Mouse (Mus musculus) MEL (cell line): Measurements from ENCODE around the gene Dmp1. TPM values are rescaled to one million over a fixed set of nuclear protein-coding genes. Genes with fewer than 3 reads are reported as not detected.

ENCODE experiments used
- DNase-seq: peaks from one replicate; pipeline ENCODE4 v3.0.0; 2011; ENCODE audit warnings: low read depth, low spot score
- H3K27ac ChIP-seq: 2 replicates; pipeline ENCODE4 v1.5.1; 2012; ENCODE audit warnings: low read depth, mild to moderate bottlenecking, control low read depth, low read length, moderate library complexity; ENCODE audit not compliant: control insufficient read depth
- H3K27me3 ChIP-seq, 2 experiments: fragments of 150-350 bp in 1 of 2; sonication (generic) in 1 of 2; 2 replicates each; pipeline ENCODE4 v1.6.1; 2012; ENCODE audit warnings: low read length in 2 of 2, mild to moderate bottlenecking in 2 of 2, improper control_type of control experiment in 1 of 2, moderate library complexity in 1 of 2; ENCODE audit not compliant: insufficient read depth in 2 of 2, control insufficient read depth in 1 of 2
- H3K36me3 ChIP-seq, 2 experiments: 2 replicates each; pipeline ENCODE4 v1.6.1; 2012 to 2014; ENCODE audit warnings: low read length in 2 of 2, improper control_type of control experiment in 1 of 2, inconsistent platforms in 1 of 2, mild to moderate bottlenecking in 1 of 2; ENCODE audit not compliant: insufficient read depth in 2 of 2, control insufficient read depth in 1 of 2
- H3K4me1 ChIP-seq, 2 experiments: fragments of 150-350 bp in 1 of 2; sonication (generic) in 1 of 2; 2 replicates each; pipeline ENCODE4 v1.6.1; 2012; ENCODE audit warnings: low read length in 2 of 2, improper control_type of control experiment in 1 of 2, mild to moderate bottlenecking in 1 of 2; ENCODE audit not compliant: insufficient read depth in 2 of 2, control insufficient read depth in 1 of 2
- H3K4me3 ChIP-seq, 2 experiments: fragments of 150-350 bp in 1 of 2; sonication (generic) in 1 of 2; 2 replicates each; pipeline ENCODE4 v1.5.1; 2012; ENCODE audit warnings: low read depth in 2 of 2, low read length in 2 of 2, mild to moderate bottlenecking in 2 of 2, moderate library complexity in 2 of 2, control low read depth in 1 of 2, improper control_type of control experiment in 1 of 2; ENCODE audit not compliant: control insufficient read depth in 1 of 2, insufficient read depth in 1 of 2
- H3K79me2 ChIP-seq: 2 replicates; pipeline ENCODE4 v1.6.1; 2012; ENCODE audit warnings: mild to moderate bottlenecking, low read length, moderate library complexity; ENCODE audit not compliant: control insufficient read depth, poor library complexity, insufficient read depth
- H3K9ac ChIP-seq: 2 replicates; pipeline ENCODE4 v1.6.1; 2012; ENCODE audit warnings: low read depth, mild to moderate bottlenecking, control low read depth, low read length, moderate library complexity; ENCODE audit not compliant: control insufficient read depth, poor library complexity, severe bottlenecking
- H3K9me3 ChIP-seq: fragments of 150-350 bp; sonication (generic); replicated peaks from 2 replicates; pipeline ENCODE4 v1.6.1; 2012; ENCODE audit warnings: mild to moderate bottlenecking, low read length, improper control_type of control experiment, moderate library complexity; ENCODE audit not compliant: insufficient read depth
- BHLHE40 ChIP-seq: IDR thresholded peaks from 2 replicates; pipeline ENCODE4 v1.6.1; 2012; ENCODE audit warnings: low read depth, mild to moderate bottlenecking, inconsistent platforms, low read length, improper control_type of control experiment, borderline replicate concordance
- CHD2 ChIP-seq: IDR thresholded peaks from 2 replicates; pipeline ENCODE4 v1.6.1; 2011; ENCODE audit warnings: low read length, improper control_type of control experiment
- CTCF ChIP-seq, 3 experiments: IDR thresholded peaks in 2 of 3; conservative IDR thresholded peaks in 1 of 3; 2 replicates each; pipeline ENCODE4 v1.5.1; 2011 to 2012; ENCODE audit warnings: low read length in 3 of 3, low read depth in 2 of 3, mild to moderate bottlenecking in 2 of 3, improper control_type of control experiment in 1 of 3, inconsistent platforms in 1 of 3, mixed read lengths in 1 of 3, moderate library complexity in 1 of 3; ENCODE audit not compliant: control insufficient read depth in 1 of 3, insufficient read depth in 1 of 3, poor library complexity in 1 of 3, severe bottlenecking in 1 of 3
- ELF1 ChIP-seq: IDR thresholded peaks from 2 replicates; pipeline ENCODE4 v1.6.1; 2014; ENCODE audit warnings: low read depth, mild to moderate bottlenecking, inconsistent platforms, low read length, improper control_type of control experiment, moderate library complexity
- ETS1 ChIP-seq: IDR thresholded peaks from 2 replicates; pipeline ENCODE4 v1.6.1; 2012; ENCODE audit warnings: low read depth, mild to moderate bottlenecking, inconsistent platforms, low read length, improper control_type of control experiment, moderate library complexity
- HCFC1 ChIP-seq: IDR thresholded peaks from 2 replicates; pipeline ENCODE4 v1.6.1; 2012; ENCODE audit warnings: low read depth, mild to moderate bottlenecking, inconsistent platforms, low read length, improper control_type of control experiment, moderate library complexity
- JUND ChIP-seq: IDR thresholded peaks from 2 replicates; pipeline ENCODE4 v1.6.1; 2011; ENCODE audit warnings: low read depth, mild to moderate bottlenecking, improper control_type of control experiment, low read length
- KAT2A ChIP-seq: conservative IDR thresholded peaks from 2 replicates; pipeline ENCODE4 v1.6.1; 2012; ENCODE audit warnings: low read depth, low read length, improper control_type of control experiment, inconsistent platforms
- MEF2A ChIP-seq: IDR thresholded peaks from 2 replicates; pipeline ENCODE4 v1.6.1; 2014; ENCODE audit warnings: low read depth, mild to moderate bottlenecking, inconsistent platforms, low read length, improper control_type of control experiment; ENCODE audit not compliant: poor library complexity, insufficient replicate concordance, severe bottlenecking; ENCODE audit errors: extremely low read depth
- NRF1 ChIP-seq: IDR thresholded peaks from 2 replicates; pipeline ENCODE4 v1.6.1; 2014; ENCODE audit warnings: low read depth, mild to moderate bottlenecking, inconsistent platforms, low read length, improper control_type of control experiment, moderate library complexity; ENCODE audit not compliant: poor library complexity, insufficient read depth, severe bottlenecking
- POLR2A ChIP-seq, 2 experiments: IDR thresholded peaks; 2 replicates each; pipeline ENCODE4 v1.6.1; 2011 to 2012; ENCODE audit warnings: low read length in 2 of 2, mild to moderate bottlenecking in 2 of 2, control low read depth in 1 of 2, improper control_type of control experiment in 1 of 2, low read depth in 1 of 2, moderate library complexity in 1 of 2; ENCODE audit not compliant: control insufficient read depth in 1 of 2, insufficient read depth in 1 of 2, poor library complexity in 1 of 2
- POLR2AphosphoS5 ChIP-seq: IDR thresholded peaks from 2 replicates; pipeline ENCODE4 v1.6.1; 2012; ENCODE audit warnings: low read depth, borderline replicate concordance, mild to moderate bottlenecking, inconsistent platforms, low read length, moderate library complexity, mixed read lengths
- RAD21 ChIP-seq: IDR thresholded peaks from 2 replicates; pipeline ENCODE4 v1.6.1; 2011; ENCODE audit warnings: mild to moderate bottlenecking, low read depth, low read length, improper control_type of control experiment
- SMC3 ChIP-seq: IDR thresholded peaks from 2 replicates; pipeline ENCODE4 v1.6.1; 2011; ENCODE audit warnings: low read depth, low read length, improper control_type of control experiment
- TAL1 ChIP-seq: IDR thresholded peaks from 2 replicates; pipeline ENCODE4 v1.6.1; 2012; ENCODE audit warnings: mild to moderate bottlenecking, inconsistent platforms, low read length, moderate library complexity, mixed read lengths
- ZC3H11A ChIP-seq: IDR thresholded peaks from 2 replicates; pipeline ENCODE4 v1.6.1; 2012; ENCODE audit warnings: low read depth, mild to moderate bottlenecking, inconsistent platforms, low read length, improper control_type of control experiment
- ZKSCAN1 ChIP-seq: IDR thresholded peaks from 2 replicates; pipeline ENCODE4 v1.6.1; 2012; ENCODE audit warnings: low read depth, mild to moderate bottlenecking, inconsistent platforms, low read length, improper control_type of control experiment, moderate library complexity
- polyA plus RNA-seq, 2 experiments: library from polyadenylated mRNA; stranded (reverse) in 1 of 2; unstranded in 1 of 2; fragments of >175 nt in 1 of 2; fragments of >200 nt in 1 of 2; gene quantifications; 2 replicates each; pipeline versions ENCODE4 v1.2.1 to v1.2.4; 2012; ENCODE audit warnings: low replicate concordance in 2 of 2, low read depth in 1 of 2; ENCODE audit not compliant: insufficient read length in 2 of 2, insufficient read depth in 1 of 2, missing spikeins in 1 of 2
- total RNA-seq: library from RNA; depleted of rRNA; stranded (reverse); fragments of 300-350 nt; gene quantifications from 2 replicates; pipeline ENCODE4 v1.2.3, GENCODE M21; 2012

Dmp1 gene
- total and polyA plus RNA-seq, 3 experiments = not detected

GRCm38 (mm10) chr5:104170412-104170811 lies 32.0 kb upstream of the Dmp1 start, which contains the start of gene Dspp:
Dspp (plus strand) TSS chr5:104170712.
- H3K9ac ChIP-seq = no peak within 1 kb of the TSS
- no peaks in the 10 kb centered on the region for H3K9me3 ChIP-seq
- H3K4me3 ChIP-seq = no peak within 1 kb of the TSS
- no peaks in the 10 kb centered on the region; a peak in 1 of 4 replicates for H3K27me3 ChIP-seq
- no peak for DNase-seq
- H3K79me2 ChIP-seq = no peaks in the 10 kb centered on the region
- H3K27ac ChIP-seq = no peak within 1 kb of the TSS
- TF ChIP-seq NRF1 = no peak
- no peak for TF ChIP-seq TAL1
- TF ChIP-seq POLR2A (IDR thresholded peaks at IDR 0.05; ENCODE audit: control insufficient read depth in 1 of 2, insufficient read depth in 1 of 2, low read depth in 1 of 2, low read length in 2 of 2, poor library complexity in 1 of 2) = no peak
- TF ChIP-seq KAT2A = no peak
- no peak for TF ChIP-seq CHD2
- no peak for TF ChIP-seq CTCF (IDR thresholded peaks at IDR 0.05 in 2 of 3, conservative IDR thresholded peaks at IDR 0.05 in 1 of 3; ENCODE audit: control insufficient read depth in 1 of 3, insufficient read depth in 1 of 3, low read depth in 2 of 3, low read length in 3 of 3, poor library complexity in 1 of 3, severe bottlenecking in 1 of 3)
- TF ChIP-seq MEF2A = no peak
- TF ChIP-seq JUND = no peak
- TF ChIP-seq ZC3H11A = no peak
- no peak for TF ChIP-seq POLR2AphosphoS5
- H3K4me1 ChIP-seq = no peaks in the 10 kb centered on the region
- no peaks in the 10 kb centered on the region for H3K36me3 ChIP-seq

- no peak for DNase-seq
- H3K27me3 ChIP-seq = no peaks in the 10 kb centered on the region; a peak in 1 of 4 replicates
- no peak overlapping the region for H3K27ac ChIP-seq
- no peaks in the 10 kb centered on the region for H3K79me2 ChIP-seq
- TF ChIP-seq RAD21 (no peak), ZC3H11A (no peak), BHLHE40 (no peak), HCFC1 (no peak), ZKSCAN1 (no peak), POLR2A (IDR thresholded peaks at IDR 0.05; ENCODE audit: control insufficient read depth in 1 of 2, insufficient read depth in 1 of 2, low read depth in 1 of 2, low read length in 2 of 2, poor library complexity in 1 of 2) (no peak), KAT2A (no peak), ETS1 (no peak), SMC3 (no peak), ELF1 (no peak), CTCF (IDR thresholded peaks at IDR 0.05 in 2 of 3, conservative IDR thresholded peaks at IDR 0.05 in 1 of 3; ENCODE audit: control insufficient read depth in 1 of 3, insufficient read depth in 1 of 3, low read depth in 2 of 3, low read length in 3 of 3, poor library complexity in 1 of 3, severe bottlenecking in 1 of 3) (no peak)
- H3K36me3 ChIP-seq = no peaks in the 10 kb centered on the region
- no peak overlapping the region for H3K9ac ChIP-seq
- H3K4me1 ChIP-seq = no peaks in the 10 kb centered on the region
- H3K9me3 ChIP-seq = no peaks in the 10 kb centered on the region
- H3K4me3 ChIP-seq = no peak overlapping the region
Measured at GRCm38 (mm10) chr5:104173094-104173493, 29.3 kb upstream of the Dmp1 start.
